Mouse (Mus musculus) lung, adult 18-20 months (tissue): ENCODE results near the gene Mpdz.

Experiments used
- DNase-seq, 2 experiments: peaks; one replicate each; pipeline ENCODE4 v3.0.0; 2022; ENCODE audit warnings: mixed read lengths in 2 of 2

Mpdz gene

DNA sequence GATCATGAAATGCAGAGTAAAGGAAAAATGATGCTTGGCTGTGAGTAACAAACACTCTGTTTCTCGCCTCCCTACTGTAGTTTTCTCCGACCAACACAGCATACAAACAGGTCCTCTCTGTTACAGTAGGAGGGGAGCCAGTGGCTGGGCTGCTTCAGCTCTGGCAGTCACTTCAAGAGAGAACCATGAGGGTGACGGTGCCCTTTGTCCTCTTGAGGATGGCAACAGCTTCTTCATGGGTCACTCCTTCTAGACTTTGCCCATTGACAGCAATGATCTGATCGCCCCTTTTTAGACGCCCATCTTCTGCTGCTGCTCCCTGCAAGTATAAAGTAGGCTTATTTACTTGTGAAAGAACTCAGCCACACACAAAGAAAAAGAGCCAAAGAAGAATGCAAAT lies 163.2 kb downstream of the Mpdz start:
- no peak for DNase-seq

DNA sequence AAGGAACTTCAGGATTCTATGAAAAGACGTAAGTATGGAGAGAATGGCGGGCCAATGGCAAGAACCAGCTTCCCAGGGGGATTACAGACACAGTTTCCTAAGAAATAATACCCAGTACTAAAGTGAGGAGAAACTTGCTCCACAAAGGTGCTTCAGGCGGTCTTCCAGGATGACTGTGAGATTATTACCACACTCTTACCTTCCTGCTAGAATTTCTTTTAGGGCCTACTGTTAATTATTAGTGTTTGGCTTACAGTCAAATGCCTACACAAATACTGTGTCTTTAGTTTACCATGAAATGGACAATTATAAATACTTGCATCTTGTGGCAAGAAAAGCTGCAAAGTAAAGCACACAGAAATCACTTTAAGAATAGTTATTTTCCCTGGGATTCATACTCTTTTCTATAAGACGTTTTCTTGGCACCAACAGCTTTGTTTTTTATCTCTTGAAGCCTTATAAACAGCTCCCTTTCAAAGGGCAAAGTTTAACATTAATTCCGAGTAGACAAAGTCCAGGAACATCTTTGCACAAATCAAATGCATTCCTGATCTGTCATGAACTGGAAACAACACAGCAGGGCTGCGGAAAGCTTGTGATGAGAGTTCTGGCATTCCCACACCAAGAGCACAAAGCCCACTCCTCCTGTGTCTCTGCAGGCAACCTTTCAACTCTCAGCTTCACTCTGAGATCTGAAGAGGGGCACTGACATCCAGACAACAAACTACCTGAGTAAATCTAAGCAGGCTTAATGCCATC lies 166.5 kb downstream of the Mpdz start:
- no peak for DNase-seq

- no peak for DNase-seq
Measured at GRCm38 (mm10) chr4:81273067-81273466, 169.5 kb downstream of the Mpdz start.

GRCm38 (mm10) chr4:81252859-81253780 lies 189.5 kb downstream of the Mpdz start:
- no peak for DNase-seq

DNA sequence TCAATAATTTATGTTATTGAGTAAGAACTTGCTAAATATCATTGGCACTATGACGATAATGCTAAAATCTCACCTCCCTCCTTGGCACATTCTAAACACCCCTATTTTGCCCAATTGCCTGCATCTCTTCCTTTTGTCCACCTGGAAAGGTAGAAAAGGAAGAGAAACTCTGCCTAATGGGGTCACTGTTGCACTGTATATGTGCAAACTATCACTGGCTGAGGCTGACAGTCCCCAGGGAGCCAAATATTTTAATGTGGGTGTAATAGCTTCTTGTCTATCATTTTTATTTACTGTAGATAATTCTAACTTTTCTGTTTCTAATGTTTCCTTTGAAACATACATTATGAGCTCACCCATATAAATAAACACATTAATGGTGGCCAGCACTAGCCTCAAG lies 190.3 kb downstream of the Mpdz start:
- no peak for DNase-seq

DNA sequence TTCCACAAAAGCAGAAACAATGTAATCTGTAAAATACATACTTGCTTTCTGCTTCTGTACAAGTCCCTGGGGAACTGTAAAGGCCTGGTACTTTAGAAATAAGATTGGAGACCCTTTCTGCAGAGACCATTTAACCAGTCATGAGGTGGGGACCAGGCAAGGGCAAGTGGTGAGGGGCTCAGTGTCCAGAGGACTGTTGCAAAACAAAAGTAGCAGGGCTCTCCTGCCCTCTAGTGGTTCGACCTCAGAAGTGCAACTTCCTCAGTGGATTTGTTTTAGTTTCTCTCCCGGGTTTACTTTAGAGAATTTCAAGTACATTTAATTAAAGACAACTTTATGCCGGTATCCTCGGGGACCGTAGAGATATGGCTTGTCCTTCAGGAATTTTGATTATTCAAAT lies 190.7 kb downstream of the Mpdz start:
- DNase-seq = peak; percentile 13 to 23

- no peak for DNase-seq
Measured at GRCm38 (mm10) chr4:81249245-81249644, 193.4 kb downstream of the Mpdz start.

DNA sequence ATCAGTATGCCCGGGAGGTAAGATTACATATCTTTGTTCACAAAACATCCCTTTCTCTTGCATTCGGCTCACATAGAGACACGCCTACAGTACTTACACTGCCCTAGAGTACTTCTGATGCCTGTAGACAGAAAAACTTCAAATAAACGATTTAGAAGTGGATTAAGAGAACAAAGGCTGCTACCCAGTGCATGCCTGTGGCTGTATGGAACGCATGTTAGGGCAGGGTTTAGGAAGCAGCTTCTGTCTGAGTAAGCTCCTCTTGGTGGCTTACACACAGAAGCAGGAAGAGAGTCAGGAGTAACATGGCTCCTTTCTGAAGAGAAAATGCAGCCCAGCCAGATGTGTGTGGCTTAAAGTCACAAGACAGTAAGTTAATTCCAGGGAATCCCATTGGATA lies 206.4 kb downstream of the Mpdz start:
- no peak for DNase-seq
